Mouse (Mus musculus): ENCODE measurements at regions not wholly inside any gene's neighbourhood (a gene's known extent, or its start where the extent isn't known, plus 50 kb on each side); places are given as distances from the start of the nearest gene placed in this dataset.

DNA sequence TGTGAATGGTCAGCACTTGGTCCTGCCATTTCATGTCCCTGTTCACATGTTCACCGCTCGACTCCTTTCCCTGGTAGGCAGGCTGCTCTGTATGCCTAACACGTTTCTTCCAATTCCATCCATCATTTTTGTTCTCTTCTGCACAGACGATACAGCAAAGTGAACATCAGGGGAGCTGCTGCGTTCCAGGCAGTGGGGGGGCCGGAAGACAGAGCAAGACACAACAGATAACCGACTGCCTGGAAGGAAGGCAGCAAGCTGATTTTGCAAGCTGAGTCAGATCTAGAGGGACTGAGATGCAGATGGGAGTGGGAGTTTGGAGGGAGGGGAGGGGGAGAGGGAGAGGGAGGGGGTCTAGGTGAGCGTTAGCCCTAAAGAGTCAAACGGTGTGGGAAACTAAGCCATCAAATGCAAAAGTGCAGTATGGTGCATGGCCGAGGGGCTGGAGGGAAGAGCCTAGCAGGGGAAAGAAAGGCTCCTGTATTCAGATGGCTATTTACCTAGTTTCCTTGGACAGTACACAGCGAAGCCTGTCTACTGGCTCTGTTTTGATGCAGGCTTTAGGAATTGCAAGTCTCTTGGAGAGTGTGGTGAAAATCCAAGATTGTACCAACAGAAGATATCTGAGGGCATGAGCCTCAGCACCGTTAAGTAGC lies 112.9 kb upstream of the Cdkn3 start:
- no peak overlapping the region for H3K4me3 ChIP-seq
- no peaks in the 10 kb centered on the region for H3K36me3 ChIP-seq (ENCODE audit: control insufficient read depth, insufficient read depth)
- no peaks in the 10 kb centered on the region for H3K79me2 ChIP-seq (ENCODE audit: control insufficient read depth, insufficient read depth)
- no peaks in the 10 kb centered on the region for H3K27me3 ChIP-seq (ENCODE audit: control insufficient read depth, insufficient read depth, insufficient read length)
- no peak overlapping the region for H3K4me2 ChIP-seq (ENCODE audit: low read depth)
- TF ChIP-seq E2F4 (IDR thresholded peaks at IDR 0.05; ENCODE audit: insufficient read depth), result no peak
- TF ChIP-seq POLR2AphosphoS2 (IDR thresholded peaks at IDR 0.05; ENCODE audit: insufficient read length, low read depth), result no peak
- no peak for TF ChIP-seq MYOG (IDR thresholded peaks at IDR 0.05; ENCODE audit: control insufficient read depth in 1 of 3, insufficient read depth in 1 of 3, insufficient read length in 2 of 3, low read depth in 2 of 3)
- TF ChIP-seq MAX (IDR thresholded peaks at IDR 0.05; ENCODE audit: low read depth), result no peak
- TF ChIP-seq REST (IDR thresholded peaks at IDR 0.05; ENCODE audit: insufficient read depth, insufficient read length), result no peak
- TF ChIP-seq USF1 (IDR thresholded peaks at IDR 0.05; ENCODE audit: low read depth), result no peak
- TF ChIP-seq SRF (IDR thresholded peaks at IDR 0.05; ENCODE audit: control insufficient read depth, insufficient read length, low read depth), result no peak
- no peak for TF ChIP-seq TCF12 (IDR thresholded peaks at IDR 0.05; ENCODE audit: insufficient read depth, poor library complexity, severe bottlenecking)
- no peak for TF ChIP-seq CEBPB (IDR thresholded peaks at IDR 0.05; ENCODE audit: insufficient read depth, poor library complexity, severe bottlenecking)
- TF ChIP-seq POLR2A (IDR thresholded peaks at IDR 0.05; ENCODE audit: insufficient read length, low read depth), result no peak
- no peak for TF ChIP-seq TCF3 (IDR thresholded peaks at IDR 0.05; ENCODE audit: insufficient read length, low read depth)
- TF ChIP-seq MYOD1 (IDR thresholded peaks at IDR 0.05; ENCODE audit: control insufficient read depth in 1 of 3, insufficient read length in 2 of 3, low read depth in 2 of 3), result no peak
- no peak overlapping the region for H3ac ChIP-seq (ENCODE audit: control insufficient read depth, insufficient read length)

DNA sequence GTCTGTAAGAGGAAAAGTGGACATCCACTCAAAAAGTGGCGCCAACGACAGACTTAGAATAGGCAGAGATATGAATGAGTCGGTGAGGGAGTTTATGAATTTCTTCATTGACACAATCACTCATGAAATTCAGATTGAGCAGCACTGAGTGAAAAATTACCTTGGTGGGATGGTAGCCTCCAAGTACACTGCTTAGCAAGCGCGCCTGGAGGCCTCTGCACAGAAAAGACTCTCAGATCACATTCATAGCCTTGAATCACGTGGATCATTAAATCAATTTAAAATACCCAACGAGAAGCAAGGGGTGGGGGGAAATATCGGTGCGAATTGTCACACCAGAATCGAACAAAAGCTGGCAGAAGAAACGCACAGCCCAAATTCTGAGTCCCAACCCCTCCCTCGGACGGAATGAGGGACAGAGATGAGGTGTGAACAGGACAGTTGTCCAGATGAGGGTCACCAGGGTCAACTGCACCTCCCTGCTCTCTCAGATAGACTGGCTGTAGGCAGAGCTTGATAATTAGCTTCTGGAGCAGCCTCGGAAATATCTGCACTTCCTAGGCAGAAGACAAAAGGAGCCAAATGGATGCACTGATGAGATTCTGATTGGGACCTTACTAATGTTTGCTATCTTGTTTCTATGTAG lies 113.5 kb upstream of the Cdkn3 start:
- no peaks in the 10 kb centered on the region for H3K79me2 ChIP-seq (ENCODE audit: control insufficient read depth, insufficient read depth)
- no peak overlapping the region for H3K4me3 ChIP-seq
- H3K36me3 ChIP-seq (ENCODE audit: control insufficient read depth, insufficient read depth), result no peaks in the 10 kb centered on the region
- H3K4me2 ChIP-seq (ENCODE audit: low read depth), result no peak overlapping the region
- H3ac ChIP-seq (ENCODE audit: control insufficient read depth, insufficient read length), result no peak overlapping the region
- TF ChIP-seq MAX (IDR thresholded peaks at IDR 0.05; ENCODE audit: low read depth), result no peak
- no peak for TF ChIP-seq REST (IDR thresholded peaks at IDR 0.05; ENCODE audit: insufficient read depth, insufficient read length)
- TF ChIP-seq POLR2A (IDR thresholded peaks at IDR 0.05; ENCODE audit: insufficient read length, low read depth), result no peak
- TF ChIP-seq TCF3 (IDR thresholded peaks at IDR 0.05; ENCODE audit: insufficient read length, low read depth), result no peak
- TF ChIP-seq TCF12 (IDR thresholded peaks at IDR 0.05; ENCODE audit: insufficient read depth, poor library complexity, severe bottlenecking), result no peak
- TF ChIP-seq E2F4 (IDR thresholded peaks at IDR 0.05; ENCODE audit: insufficient read depth), result no peak
- no peak for TF ChIP-seq SRF (IDR thresholded peaks at IDR 0.05; ENCODE audit: control insufficient read depth, insufficient read length, low read depth)
- no peak for TF ChIP-seq MYOD1 (IDR thresholded peaks at IDR 0.05; ENCODE audit: control insufficient read depth in 1 of 3, insufficient read length in 2 of 3, low read depth in 2 of 3)
- H3K27me3 ChIP-seq (ENCODE audit: control insufficient read depth, insufficient read depth, insufficient read length), result no peaks in the 10 kb centered on the region

DNA sequence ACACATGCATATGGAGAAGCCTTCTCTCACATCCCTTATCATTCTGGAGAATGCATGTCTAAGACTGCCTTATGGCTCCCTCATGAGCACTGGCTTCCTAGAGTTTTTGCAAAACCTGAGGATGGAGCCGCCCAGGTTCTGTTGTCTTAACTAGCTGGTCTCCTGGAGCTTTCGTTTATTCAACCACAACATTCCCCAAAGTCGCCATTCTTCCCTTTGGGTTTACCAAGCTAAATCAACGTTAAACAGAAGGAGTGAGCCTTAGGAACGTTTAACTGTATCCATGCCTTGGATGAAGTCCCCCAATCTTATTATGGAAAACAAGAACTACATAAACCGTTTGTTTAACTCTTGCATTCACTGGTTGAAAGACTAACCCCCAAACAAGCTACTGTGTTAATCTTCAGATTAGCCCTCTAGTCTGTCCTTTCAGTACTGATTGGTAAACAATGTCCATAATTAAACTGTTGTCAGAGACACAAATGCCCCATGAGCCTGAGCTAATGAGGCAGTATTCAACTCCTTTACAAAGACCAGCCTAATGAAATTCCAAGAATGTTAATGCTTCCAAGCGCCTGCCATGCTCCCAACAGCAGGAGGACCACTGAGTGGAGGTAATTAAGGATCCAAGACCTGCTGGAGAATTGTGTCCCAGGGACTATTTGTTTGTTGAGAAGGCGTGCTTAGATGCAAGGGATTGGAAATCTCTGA lies 121.1 kb upstream of the Cdkn3 start:
- H3K79me2 ChIP-seq (ENCODE audit: control insufficient read depth, insufficient read depth), result no peaks in the 10 kb centered on the region

DNA sequence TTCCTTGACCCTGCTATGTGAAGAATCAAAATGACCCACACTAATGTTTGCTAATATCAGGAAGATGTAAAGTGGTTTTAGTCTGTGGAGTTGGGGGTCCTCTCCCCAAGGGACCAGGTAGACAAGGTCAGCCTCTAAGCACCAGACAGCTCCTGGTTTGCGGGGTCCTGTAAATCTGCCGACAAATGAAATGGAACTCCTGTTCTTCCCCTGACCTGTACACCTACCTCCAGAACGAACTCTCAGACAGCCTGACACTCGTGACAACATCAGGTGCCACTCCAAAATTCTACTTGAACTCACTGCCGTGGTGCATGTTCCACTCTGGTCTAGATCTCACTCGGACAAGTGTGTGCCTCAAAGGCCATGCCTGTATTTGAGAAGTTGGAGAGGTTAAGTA lies 121.8 kb upstream of the Cdkn3 start:
- Histone ChIP-seq H3K36me3 (ENCODE audit: control insufficient read depth, insufficient read depth) (no peaks in the 10 kb centered on the region), H3K4me3 (no peak overlapping the region), H3K79me2 (ENCODE audit: control insufficient read depth, insufficient read depth) (no peaks in the 10 kb centered on the region), H3K4me2 (ENCODE audit: low read depth) (no peak overlapping the region), H3K27me3 (ENCODE audit: control insufficient read depth, insufficient read depth, insufficient read length) (no peaks in the 10 kb centered on the region), H3ac (ENCODE audit: control insufficient read depth, insufficient read length) (no peak overlapping the region)
- TF ChIP-seq SRF (IDR thresholded peaks at IDR 0.05; ENCODE audit: control insufficient read depth, insufficient read length, low read depth) (no peak), CEBPB (IDR thresholded peaks at IDR 0.05; ENCODE audit: insufficient read depth, poor library complexity, severe bottlenecking) (no peak), USF1 (IDR thresholded peaks at IDR 0.05; ENCODE audit: low read depth) (no peak), E2F4 (IDR thresholded peaks at IDR 0.05; ENCODE audit: insufficient read depth) (no peak), TCF12 (IDR thresholded peaks at IDR 0.05; ENCODE audit: insufficient read depth, poor library complexity, severe bottlenecking) (no peak), MAX (IDR thresholded peaks at IDR 0.05; ENCODE audit: low read depth) (no peak), TCF3 (IDR thresholded peaks at IDR 0.05; ENCODE audit: insufficient read length, low read depth) (no peak), MYOD1 (IDR thresholded peaks at IDR 0.05; ENCODE audit: control insufficient read depth in 1 of 3, insufficient read length in 2 of 3, low read depth in 2 of 3) (no peak)

More for the DNA sequence above, 121.1 kb upstream of the Cdkn3 start:
- Histone ChIP-seq H3K4me2 (ENCODE audit: low read depth) (no peak overlapping the region), H3K36me3 (ENCODE audit: control insufficient read depth, insufficient read depth) (no peaks in the 10 kb centered on the region), H3K27me3 (ENCODE audit: control insufficient read depth, insufficient read depth, insufficient read length) (no peaks in the 10 kb centered on the region), H3ac (ENCODE audit: control insufficient read depth, insufficient read length) (no peak overlapping the region), H3K4me3 (no peak overlapping the region)
- TF ChIP-seq SRF (IDR thresholded peaks at IDR 0.05; ENCODE audit: control insufficient read depth, insufficient read length, low read depth) (no peak), MAX (IDR thresholded peaks at IDR 0.05; ENCODE audit: low read depth) (no peak), MYOG (IDR thresholded peaks at IDR 0.05; ENCODE audit: control insufficient read depth in 1 of 3, insufficient read depth in 1 of 3, insufficient read length in 2 of 3, low read depth in 2 of 3) (no peak), POLR2AphosphoS2 (IDR thresholded peaks at IDR 0.05; ENCODE audit: insufficient read length, low read depth) (no peak), REST (IDR thresholded peaks at IDR 0.05; ENCODE audit: insufficient read depth, insufficient read length) (no peak), USF1 (IDR thresholded peaks at IDR 0.05; ENCODE audit: low read depth) (no peak), E2F4 (IDR thresholded peaks at IDR 0.05; ENCODE audit: insufficient read depth) (no peak), MYOD1 (IDR thresholded peaks at IDR 0.05; ENCODE audit: control insufficient read depth in 1 of 3, insufficient read length in 2 of 3, low read depth in 2 of 3) (no peak), TCF3 (IDR thresholded peaks at IDR 0.05; ENCODE audit: insufficient read length, low read depth) (no peak), POLR2A (IDR thresholded peaks at IDR 0.05; ENCODE audit: insufficient read length, low read depth) (no peak), TCF12 (IDR thresholded peaks at IDR 0.05; ENCODE audit: insufficient read depth, poor library complexity, severe bottlenecking) (no peak), CEBPB (IDR thresholded peaks at IDR 0.05; ENCODE audit: insufficient read depth, poor library complexity, severe bottlenecking) (no peak)

Data from myocyte (in vitro differentiated cells).